Mouse (Mus musculus) ES-CJ7 (cell line): Measurements from ENCODE around the gene Nt5c2.

Experiments used
- DNase-seq: peaks from one replicate; pipeline ENCODE4 v3.0.0; 2011; ENCODE audit warnings: low read depth, low spot score

The Nt5c2 gene

GRCm38 (mm10) chr19:46929044-46929587 is 85.8 kb downstream of the Nt5c2 start:
- DNase-seq = no peak

- DNase-seq = no peak
Measured at GRCm38 (mm10) chr19:46928136-46928535, 86.8 kb downstream of the Nt5c2 start.

GRCm38 (mm10) chr19:46926951-46927350 is 88.0 kb downstream of the Nt5c2 start:
- DNase-seq = no peak

DNA sequence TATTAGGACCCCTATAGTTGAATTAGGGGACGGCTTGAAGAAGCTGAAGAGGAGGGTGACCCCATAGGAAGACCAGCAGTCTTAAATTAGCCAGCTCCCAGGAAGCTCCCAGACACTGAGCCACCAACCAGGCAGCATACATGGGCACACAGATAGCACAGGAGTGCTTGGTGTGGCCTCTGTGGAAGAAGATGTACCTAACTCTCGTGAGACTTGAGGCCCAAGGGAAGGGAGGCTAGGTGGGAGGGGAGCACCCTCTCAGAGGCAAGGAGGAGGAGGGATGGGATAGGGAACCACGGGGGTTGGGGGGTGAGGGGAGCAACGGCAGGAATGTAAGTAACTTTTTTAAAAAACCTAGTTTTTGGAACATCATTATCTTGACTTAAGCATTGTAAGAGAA is 88.6 kb downstream of the Nt5c2 start:
- no peak for DNase-seq

- DNase-seq = no peak
Measured at GRCm38 (mm10) chr19:46920571-46920970, 94.4 kb downstream of the Nt5c2 start.

- peak; percentile 76 for DNase-seq
Measured at GRCm38 (mm10) chr19:46915406-46916080, 99.4 kb downstream of the Nt5c2 start.

GRCm38 (mm10) chr19:46913626-46914025 is 101.3 kb downstream of the Nt5c2 start:
- DNase-seq = no peak

GRCm38 (mm10) chr19:46911492-46911891 is 103.5 kb downstream of the Nt5c2 start:
- DNase-seq = no peak

GRCm38 (mm10) chr19:46908977-46909376 is 106.0 kb downstream of the Nt5c2 start:
- DNase-seq = no peak

DNA sequence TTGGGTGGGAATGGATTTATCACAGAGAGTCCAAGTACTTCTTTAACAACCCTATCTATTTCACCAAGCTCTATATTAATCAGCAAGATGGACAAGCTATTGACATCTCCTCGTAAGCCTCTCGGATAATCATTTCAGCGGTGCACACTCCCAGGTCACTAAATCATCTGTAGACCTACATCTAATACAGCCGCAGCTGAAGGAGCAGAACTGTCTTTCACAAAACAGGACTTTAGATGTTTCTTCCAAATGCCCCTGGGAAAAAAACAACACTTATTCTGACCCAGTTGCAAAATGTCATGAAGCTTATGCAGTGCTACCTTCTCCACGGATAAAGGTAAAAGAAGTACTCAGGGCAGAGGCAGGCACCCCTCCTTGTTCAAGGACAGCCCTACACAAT is 106.7 kb downstream of the Nt5c2 start:
- DNase-seq = no peak

- no peak for DNase-seq
Measured at GRCm38 (mm10) chr19:46905971-46906370, 109.0 kb downstream of the Nt5c2 start.

- DNase-seq = no peak
Measured at GRCm38 (mm10) chr19:46905383-46905782, 109.6 kb downstream of the Nt5c2 start.

- DNase-seq = no peak
Measured at GRCm38 (mm10) chr19:46904907-46905306, 110.0 kb downstream of the Nt5c2 start.

GRCm38 (mm10) chr19:46903379-46903778 is 111.6 kb downstream of the Nt5c2 start:
- DNase-seq = no peak

DNA sequence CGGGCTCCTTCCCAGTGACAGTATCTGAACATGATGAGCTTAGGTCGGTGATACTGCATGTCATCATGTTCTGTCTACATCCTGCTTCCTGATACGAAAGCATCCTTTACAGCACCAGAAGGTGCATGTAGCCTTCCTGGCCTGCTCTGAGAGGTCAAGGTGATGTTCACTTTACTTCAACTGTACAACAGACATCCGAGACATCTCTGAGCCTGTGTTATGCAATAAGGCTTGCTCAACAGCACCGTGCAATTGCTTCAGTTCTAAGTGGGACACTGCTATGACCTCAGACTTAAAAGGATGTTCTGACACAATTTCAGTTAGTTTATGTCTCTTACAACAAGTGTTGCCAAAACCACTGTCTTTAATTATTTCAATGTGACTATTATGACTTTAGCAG is 113.6 kb downstream of the Nt5c2 start:
- no peak for DNase-seq

DNA sequence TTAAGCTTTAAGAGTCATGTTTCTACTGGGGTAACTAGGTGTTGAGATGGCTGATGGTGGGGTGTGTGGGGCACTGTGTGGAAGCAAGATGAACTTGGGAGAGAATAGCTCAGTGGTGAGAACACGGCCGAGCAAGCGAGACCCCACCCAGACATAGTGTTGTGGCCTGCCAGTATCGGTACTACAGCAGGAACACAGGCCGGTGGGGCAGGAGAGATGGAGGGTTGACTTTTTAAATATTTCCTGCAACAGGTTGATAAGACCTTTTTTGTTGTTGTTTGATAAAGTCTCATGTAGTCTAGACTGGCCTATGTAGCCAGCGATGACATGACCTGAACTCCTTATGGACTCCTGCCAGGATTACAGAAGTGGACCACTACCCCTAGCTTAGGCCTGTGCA is 114.2 kb downstream of the Nt5c2 start:
- no peak for DNase-seq

GRCm38 (mm10) chr19:46899871-46900270 is 115.1 kb downstream of the Nt5c2 start:
- no peak for DNase-seq

DNA sequence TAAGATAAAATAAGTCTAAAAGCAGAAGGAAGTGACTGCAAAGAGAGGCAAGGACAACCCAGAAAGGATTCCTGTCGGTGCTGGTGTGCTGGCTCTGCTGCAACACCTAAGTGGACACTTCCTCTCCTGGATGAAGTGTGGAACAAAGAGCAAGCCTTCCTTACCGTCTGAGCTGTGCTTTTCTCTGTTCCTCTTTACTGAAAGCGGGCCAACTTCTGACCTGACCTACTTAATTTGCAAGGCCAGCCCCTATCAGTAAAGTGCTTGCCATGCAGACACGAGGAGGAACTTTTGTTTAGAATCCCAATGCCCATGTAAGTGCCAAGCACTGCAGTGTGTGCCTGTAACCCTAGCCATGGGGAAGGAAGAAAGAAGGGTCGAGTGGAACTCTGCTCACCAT is 115.6 kb downstream of the Nt5c2 start:
- no peak for DNase-seq

DNA sequence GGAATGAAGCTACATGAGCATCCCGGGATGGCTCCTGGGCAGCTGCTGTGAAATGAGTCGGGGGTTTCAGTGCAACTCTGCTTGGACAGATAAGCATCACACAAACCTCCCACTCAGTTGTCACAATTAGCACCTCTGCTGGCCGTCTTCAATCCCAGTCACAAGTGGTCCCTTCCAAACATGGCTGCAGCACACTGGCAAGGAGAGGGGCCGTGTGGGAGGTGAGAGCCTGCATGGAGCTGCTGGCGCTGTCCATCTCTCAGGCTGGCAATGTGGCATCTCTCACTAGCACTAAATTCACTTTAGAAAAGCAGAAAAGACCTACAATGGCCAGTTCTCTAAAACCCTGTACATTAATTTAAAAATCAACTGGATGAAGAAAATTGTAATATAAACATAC is 116.7 kb downstream of the Nt5c2 start:
- DNase-seq = no peak

DNA sequence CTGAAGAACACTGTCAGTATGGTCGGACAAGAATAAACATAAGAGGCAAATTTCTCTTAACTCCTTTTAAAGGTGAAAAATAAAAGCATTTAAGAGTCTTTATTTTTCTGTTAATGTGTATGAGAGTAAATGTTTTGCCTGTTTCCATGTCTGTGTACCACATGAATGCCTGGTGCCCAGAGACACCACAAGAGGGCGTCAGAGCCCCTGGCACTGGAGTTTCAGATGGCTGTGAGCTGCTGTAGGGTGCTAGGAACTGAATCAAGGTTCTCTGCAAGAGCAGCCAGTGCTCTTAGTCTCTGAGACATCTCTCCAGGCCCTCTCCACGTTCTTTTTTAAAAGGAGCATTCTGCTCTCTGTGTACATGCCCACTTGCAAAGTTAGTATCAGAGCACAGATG is 117.8 kb downstream of the Nt5c2 start:
- DNase-seq = peak; percentile 47

GRCm38 (mm10) chr19:46893484-46893883 is 121.5 kb downstream of the Nt5c2 start:
- no peak for DNase-seq

- no peak for DNase-seq
Measured at GRCm38 (mm10) chr19:46892856-46893255, 122.1 kb downstream of the Nt5c2 start.

DNA sequence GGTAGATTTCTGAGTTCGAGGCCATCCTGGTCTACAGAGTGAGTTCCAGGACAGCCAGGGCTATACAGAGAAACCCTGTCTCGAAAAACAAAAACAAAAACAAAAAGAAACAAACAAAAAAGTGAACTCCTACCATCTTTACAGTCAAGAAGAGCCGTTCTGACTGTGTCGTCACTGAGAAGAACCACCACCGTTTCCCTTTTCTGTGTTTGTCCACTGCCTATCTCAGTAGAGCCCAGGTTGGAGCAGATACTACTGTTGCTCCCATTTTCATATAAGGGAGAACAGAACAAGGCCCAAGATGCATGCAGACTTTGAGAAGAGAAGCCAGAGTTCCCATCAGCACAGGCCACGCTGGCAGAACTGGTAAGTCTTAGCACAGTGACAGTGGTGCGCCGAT is 124.3 kb downstream of the Nt5c2 start:
- DNase-seq = no peak

GRCm38 (mm10) chr19:46889666-46890065 is 125.3 kb downstream of the Nt5c2 start:
- no peak for DNase-seq
